Mouse (Mus musculus): ENCODE results near the gene Pmel.
A peak's percentile ranks its signal among the peaks of the same experiment; 100 is the strongest.

The Pmel gene

GRCm38 (mm10) chr10:128703895-128704294, at the start of gene Pmel:
Gene Pmel, plus strand, starts transcription at chr10:128704195.
- Histone ChIP-seq H3K27me3 (ENCODE audit: insufficient read depth, low read length) (no peaks in the 10 kb centered on the region), H3K9me3 (ENCODE audit: low read length) (no peaks in the 10 kb centered on the region), H3K36me3 (ENCODE audit: insufficient read depth, low read length) (peaks cover 49% of the 10 kb centered on the region), H3K4me1 (replicated peaks; ENCODE audit: low read depth, low read length) (peaks cover 71% of the 10 kb centered on the region), H3K4me3 (replicated peaks; ENCODE audit: low read length) (peak within 1 kb of the TSS; percentile 98)
- TF ChIP-seq CTCF (conservative IDR thresholded peaks at IDR 0.05; ENCODE audit: low read length), result no peak
- no peak for TF ChIP-seq NANOG (IDR thresholded peaks at IDR 0.05; ENCODE audit: borderline replicate concordance, low read length)
- no peak for TF ChIP-seq POU5F1 (IDR thresholded peaks at IDR 0.05; ENCODE audit: borderline replicate concordance, low read length)

DNA sequence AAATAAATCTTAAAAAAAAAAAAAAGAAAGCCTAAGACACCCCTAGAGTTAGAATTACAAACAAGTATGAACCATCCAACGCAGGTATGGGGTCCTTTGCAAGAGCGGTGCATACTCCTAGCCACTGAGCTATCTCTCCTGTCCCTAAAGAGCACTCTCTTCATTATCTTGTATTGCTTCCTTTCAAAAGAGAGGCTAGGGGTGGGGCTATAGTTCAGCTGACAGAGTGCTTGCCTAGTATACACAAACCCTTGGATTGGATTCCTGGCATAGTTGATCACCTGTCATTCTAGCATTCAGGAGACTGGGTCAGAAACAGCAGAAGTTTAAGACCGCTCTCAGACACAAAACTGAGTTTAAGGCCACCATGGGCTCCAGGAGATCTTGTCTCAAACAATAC, 48.7 kb upstream of the Pmel start:
- Histone ChIP-seq H3K27me3 (ENCODE audit: insufficient read depth, low read length) (no peaks in the 10 kb centered on the region; the same call in 1 of the 2 replicates), H3K4me3 (replicated peaks; ENCODE audit: low read length) (no peak overlapping the region), H3K4me1 (replicated peaks; ENCODE audit: low read depth, low read length) (peaks cover 37% of the 10 kb centered on the region), H3K36me3 (ENCODE audit: insufficient read depth, low read length) (no peaks in the 10 kb centered on the region), H3K9me3 (ENCODE audit: low read length) (no peaks in the 10 kb centered on the region)
- no peak for TF ChIP-seq CTCF (conservative IDR thresholded peaks at IDR 0.05; ENCODE audit: low read length)
- TF ChIP-seq POU5F1 (IDR thresholded peaks at IDR 0.05; ENCODE audit: borderline replicate concordance, low read length), result no peak
- TF ChIP-seq NANOG (IDR thresholded peaks at IDR 0.05; ENCODE audit: borderline replicate concordance, low read length), result no peak

GRCm38 (mm10) chr10:128656731-128657130, 47.3 kb upstream of the Pmel start:
- no peak overlapping the region for H3K4me3 ChIP-seq (replicated peaks; ENCODE audit: low read length)
- H3K36me3 ChIP-seq (ENCODE audit: insufficient read depth, low read length), result no peaks in the 10 kb centered on the region
- no peaks in the 10 kb centered on the region for H3K9me3 ChIP-seq (ENCODE audit: low read length)
- no peak for TF ChIP-seq NANOG (IDR thresholded peaks at IDR 0.05; ENCODE audit: borderline replicate concordance, low read length)
- no peak for TF ChIP-seq POU5F1 (IDR thresholded peaks at IDR 0.05; ENCODE audit: borderline replicate concordance, low read length)
- H3K4me1 ChIP-seq (replicated peaks; ENCODE audit: low read depth, low read length), result peaks cover 34% of the 10 kb centered on the region
- no peaks in the 10 kb centered on the region; the same call in 1 of the 2 replicates for H3K27me3 ChIP-seq (ENCODE audit: insufficient read depth, low read length)

DNA sequence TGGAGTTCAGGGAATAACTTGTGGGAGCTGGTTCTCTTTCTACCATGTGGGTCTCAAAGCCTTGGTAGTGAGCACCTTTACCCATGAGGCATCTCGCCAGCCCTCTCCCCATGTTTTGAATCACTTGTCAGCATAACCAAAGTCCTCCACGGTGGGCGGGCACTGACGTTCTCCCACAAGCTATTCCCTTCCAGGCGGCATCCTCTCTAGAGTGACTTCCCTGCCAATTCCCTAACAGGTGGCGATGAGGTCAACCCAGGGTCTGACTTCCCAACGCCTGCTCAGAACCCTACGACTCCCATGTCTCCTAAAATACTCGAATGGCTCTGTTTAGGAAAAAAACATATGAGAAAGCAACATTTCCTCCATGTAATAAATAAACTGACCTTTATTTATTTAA, 46.2 kb upstream of the Pmel start:
- H3K27me3 ChIP-seq (ENCODE audit: insufficient read depth, low read length), result no peaks in the 10 kb centered on the region; the same call in 1 of the 2 replicates
- H3K36me3 ChIP-seq (ENCODE audit: insufficient read depth, low read length), result no peaks in the 10 kb centered on the region
- H3K4me1 ChIP-seq (replicated peaks; ENCODE audit: low read depth, low read length), result peaks cover 34% of the 10 kb centered on the region
- no peak for TF ChIP-seq CTCF (conservative IDR thresholded peaks at IDR 0.05; ENCODE audit: low read length)
- TF ChIP-seq NANOG (IDR thresholded peaks at IDR 0.05; ENCODE audit: borderline replicate concordance, low read length), result no peak
- no peak for TF ChIP-seq POU5F1 (IDR thresholded peaks at IDR 0.05; ENCODE audit: borderline replicate concordance, low read length)
- H3K9me3 ChIP-seq (ENCODE audit: low read length), result no peaks in the 10 kb centered on the region
- H3K4me3 ChIP-seq (replicated peaks; ENCODE audit: low read length), result no peak overlapping the region

- peaks cover 34% of the 10 kb centered on the region for H3K4me1 ChIP-seq (replicated peaks; ENCODE audit: low read depth, low read length)
- no peaks in the 10 kb centered on the region for H3K9me3 ChIP-seq (ENCODE audit: low read length)
- H3K36me3 ChIP-seq (ENCODE audit: insufficient read depth, low read length), result no peaks in the 10 kb centered on the region
- H3K27me3 ChIP-seq (ENCODE audit: insufficient read depth, low read length), result no peaks in the 10 kb centered on the region
- no peak for TF ChIP-seq POU5F1 (IDR thresholded peaks at IDR 0.05; ENCODE audit: borderline replicate concordance, low read length)
- TF ChIP-seq CTCF (conservative IDR thresholded peaks at IDR 0.05; ENCODE audit: low read length), result no peak
- TF ChIP-seq NANOG (IDR thresholded peaks at IDR 0.05; ENCODE audit: borderline replicate concordance, low read length), result no peak
- H3K4me3 ChIP-seq (replicated peaks; ENCODE audit: low read length), result no peak overlapping the region
Measured at GRCm38 (mm10) chr10:128659490-128659889, 44.5 kb upstream of the Pmel start.

- no peaks in the 10 kb centered on the region for H3K36me3 ChIP-seq (ENCODE audit: insufficient read depth, low read length)
- H3K4me3 ChIP-seq (replicated peaks; ENCODE audit: low read length), result no peak overlapping the region
- H3K4me1 ChIP-seq (replicated peaks; ENCODE audit: low read depth, low read length), result peaks cover 15% of the 10 kb centered on the region; the same call in 1 of the 2 replicates
- TF ChIP-seq NANOG (IDR thresholded peaks at IDR 0.05; ENCODE audit: borderline replicate concordance, low read length) (no peak), CTCF (conservative IDR thresholded peaks at IDR 0.05; ENCODE audit: low read length) (no peak), POU5F1 (IDR thresholded peaks at IDR 0.05; ENCODE audit: borderline replicate concordance, low read length) (no peak)
- peaks cover 12% of the 10 kb centered on the region; the same call in 1 of the 2 replicates for H3K27me3 ChIP-seq (ENCODE audit: insufficient read depth, low read length)
- no peaks in the 10 kb centered on the region for H3K9me3 ChIP-seq (ENCODE audit: low read length)
Measured at GRCm38 (mm10) chr10:128662465-128662864, 41.5 kb upstream of the Pmel start.

- TF ChIP-seq CTCF (conservative IDR thresholded peaks at IDR 0.05; ENCODE audit: low read length), result no peak
- TF ChIP-seq NANOG (IDR thresholded peaks at IDR 0.05; ENCODE audit: borderline replicate concordance, low read length), result no peak
- TF ChIP-seq POU5F1 (IDR thresholded peaks at IDR 0.05; ENCODE audit: borderline replicate concordance, low read length), result no peak
- H3K9me3 ChIP-seq (ENCODE audit: low read length), result no peaks in the 10 kb centered on the region
- H3K27me3 ChIP-seq (ENCODE audit: insufficient read depth, low read length), result peaks cover 17% of the 10 kb centered on the region; the same call in 1 of the 2 replicates
- peaks cover 11% of the 10 kb centered on the region for H3K4me1 ChIP-seq (replicated peaks; ENCODE audit: low read depth, low read length)
- H3K36me3 ChIP-seq (ENCODE audit: insufficient read depth, low read length), result no peaks in the 10 kb centered on the region
- H3K4me3 ChIP-seq (replicated peaks; ENCODE audit: low read length), result no peak overlapping the region
Measured at GRCm38 (mm10) chr10:128663441-128664220, 40.4 kb upstream of the Pmel start.

DNA sequence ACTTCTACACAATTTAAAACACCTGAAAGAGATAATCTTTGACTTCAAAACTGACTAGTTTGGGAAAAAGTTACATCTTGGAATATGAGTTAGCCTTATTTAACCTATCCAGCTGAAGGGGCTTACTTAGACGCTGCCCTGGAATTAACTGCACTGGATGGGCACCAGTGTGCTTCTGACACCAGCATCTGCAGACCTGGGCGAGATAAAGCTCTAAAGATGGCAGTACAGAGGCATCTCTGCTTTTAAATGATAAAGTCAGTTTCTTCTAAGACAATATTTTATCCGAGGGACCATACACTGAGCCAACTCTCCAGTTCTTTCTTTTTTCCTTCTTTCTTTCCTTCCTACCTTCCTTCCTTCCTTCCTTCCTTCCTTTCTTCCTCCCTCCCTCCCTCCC, 39.2 kb upstream of the Pmel start:
- Histone ChIP-seq H3K27me3 (ENCODE audit: insufficient read depth, low read length) (peaks cover 17% of the 10 kb centered on the region; the same call in 1 of the 2 replicates), H3K36me3 (ENCODE audit: insufficient read depth, low read length) (no peaks in the 10 kb centered on the region), H3K9me3 (ENCODE audit: low read length) (no peaks in the 10 kb centered on the region), H3K4me3 (replicated peaks; ENCODE audit: low read length) (no peak overlapping the region), H3K4me1 (replicated peaks; ENCODE audit: low read depth, low read length) (peaks cover 11% of the 10 kb centered on the region)
- no peak for TF ChIP-seq POU5F1 (IDR thresholded peaks at IDR 0.05; ENCODE audit: borderline replicate concordance, low read length)
- TF ChIP-seq CTCF (conservative IDR thresholded peaks at IDR 0.05; ENCODE audit: low read length), result no peak
- no peak for TF ChIP-seq NANOG (IDR thresholded peaks at IDR 0.05; ENCODE audit: borderline replicate concordance, low read length)
